ENCODE assay signal across 12 mouse cellular contexts in the genomic region with DNA sequence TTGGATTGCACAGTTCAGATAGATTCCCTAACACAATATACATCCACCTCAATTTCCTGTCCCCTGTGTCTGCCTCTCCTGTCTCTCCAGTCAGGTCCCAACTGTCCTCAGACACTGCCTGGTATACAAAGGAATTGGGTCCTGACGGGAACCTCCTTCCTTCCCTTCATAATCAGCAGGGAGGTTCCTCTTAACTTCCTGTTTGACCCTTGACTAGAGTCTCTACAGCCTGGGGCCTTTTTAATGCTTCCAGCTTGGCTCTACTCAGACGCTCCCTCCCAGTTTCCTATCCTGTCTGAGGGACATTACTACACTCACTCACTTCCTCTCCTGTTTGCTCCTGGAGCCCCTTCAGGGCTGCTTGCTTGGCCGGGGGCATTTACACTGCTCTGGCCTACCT. TPM values are rescaled to one million over a fixed set of nuclear protein-coding genes. Genes with fewer than 3 reads are reported as not detected.
DNase-seq lines count a peak whose midpoint lies in the region; ATAC-seq and TF ChIP-seq lines count a peak whose summit lies in the region.
"Had no signal": no experiment of that assay in that cellular context is flagged by ENCODE, and none has a peak within 500 bp of the region (broad histone marks: within the 10 kb centered on the region; RNA-seq: fewer than 3 reads in every experiment).

No protein-coding gene starts in this region.

- H3K4me1 ChIP-seq in kidney, embryonic 16.5 days (ENCODE audit: insufficient read depth, low read length), result peaks cover 50% of the 10 kb centered on the region
- H3K4me1 ChIP-seq in limb, embryonic 15.5 days, result peaks cover 41% of the 10 kb centered on the region
- peaks cover 81% of the 10 kb centered on the region for H3K4me1 ChIP-seq in olfactory bulb, adult 2 months (ENCODE audit: control insufficient read depth, insufficient read depth, low read length)

- no peak overlapping the region for H3K4me2 ChIP-seq in kidney, embryonic 16.5 days (replicated peaks; ENCODE audit: low read depth, low read length)
- no peak overlapping the region for H3K4me2 ChIP-seq in limb, embryonic 15.5 days
- H3K4me2 ChIP-seq: forebrain, embryonic 12.5 days; hindbrain, embryonic 15.5 days; midbrain, embryonic 13.5 days had no signal

- peak overlapping the region; percentile 41; the same call in 1 of the 2 replicates for H3K27ac ChIP-seq in kidney, embryonic 16.5 days (ENCODE audit: low read length)
- H3K27ac ChIP-seq in limb, embryonic 15.5 days, result peak overlapping the region; percentile 11; the same call in 1 of the 2 replicates
- H3K27ac ChIP-seq in olfactory bulb, adult 2 months (ENCODE audit: insufficient read depth, low read depth, low read length), result peak overlapping the region; percentile 44; the same call in 1 of the 2 replicates
- H3K27ac ChIP-seq: hindbrain, embryonic 15.5 days; midbrain, embryonic 13.5 days had no signal

- 38% methylated on average over 3 of the region's 3 CpGs for WGBS in kidney, embryonic 16.5 days
- 45% methylated on average over 3 of the region's 3 CpGs for WGBS in limb, embryonic 15.5 days
- WGBS in olfactory bulb, adult 2 months, result 69% methylated on average over 3 of the region's 3 CpGs

- H3K4me3 ChIP-seq in kidney, embryonic 16.5 days (ENCODE audit: low read length), result no peak overlapping the region
- H3K4me3 ChIP-seq in limb, embryonic 15.5 days, result no peak overlapping the region
- H3K4me3 ChIP-seq in olfactory bulb, adult 2 months (ENCODE audit: insufficient read depth, low read depth, low read length), result no peak overlapping the region
- H3K4me3 ChIP-seq: forebrain, embryonic 12.5 days; hindbrain, embryonic 15.5 days; midbrain, embryonic 13.5 days had no signal

- H3K9me3 ChIP-seq in kidney, embryonic 16.5 days (ENCODE audit: low read length), result no peaks in the 10 kb centered on the region
- no peaks in the 10 kb centered on the region for H3K9me3 ChIP-seq in limb, embryonic 15.5 days
- H3K9me3 ChIP-seq: forebrain, embryonic 12.5 days; hindbrain, embryonic 15.5 days; midbrain, embryonic 13.5 days had no signal

- no peak for DNase-seq in kidney, postnatal 10 days
- DNase-seq in adrenal gland, postnatal 25 days, result no peak
- no peak for DNase-seq in right cerebral cortex, postnatal 36 days (ENCODE audit: low spot score in 2 of 2)
- no peak for DNase-seq in layer of hippocampus, postnatal 36 days
- DNase-seq: adrenal gland, postnatal 10 days had no signal

- no peaks in the 10 kb centered on the region for H3K27me3 ChIP-seq in kidney, embryonic 16.5 days (ENCODE audit: insufficient read depth, low read length)
- no peaks in the 10 kb centered on the region for H3K27me3 ChIP-seq in limb, embryonic 15.5 days
- H3K27me3 ChIP-seq: forebrain, embryonic 12.5 days; hindbrain, embryonic 15.5 days; midbrain, embryonic 13.5 days had no signal

- no peak for TF ChIP-seq CTCF in olfactory bulb, adult 2 months (IDR thresholded peaks at IDR 0.05; ENCODE audit: insufficient read depth, low read depth, low read length)

- no peaks in the 10 kb centered on the region for H3K36me3 ChIP-seq in kidney, embryonic 16.5 days (ENCODE audit: insufficient read depth, low read length)
- H3K36me3 ChIP-seq in limb, embryonic 15.5 days, result peaks cover 8% of the 10 kb centered on the region; the same call in 1 of the 2 replicates
- H3K36me3 ChIP-seq: forebrain, embryonic 12.5 days; hindbrain, embryonic 15.5 days had no signal

- H3K9ac ChIP-seq in kidney, embryonic 16.5 days (replicated peaks; ENCODE audit: low read length), result no peak overlapping the region; the same call in 1 of the 2 replicates
- no peak overlapping the region for H3K9ac ChIP-seq in limb, embryonic 15.5 days
- H3K9ac ChIP-seq: forebrain, embryonic 12.5 days; hindbrain, embryonic 15.5 days; midbrain, embryonic 13.5 days had no signal

- ATAC-seq in kidney, embryonic 16.5 days (ENCODE audit: low FRiP score, low TSS enrichment), result no peak
- ATAC-seq in granulocyte monocyte progenitor cell, adult 5-6 weeks (replicated peaks; ENCODE audit: poor library complexity, severe bottlenecking), result peak; percentile 60
- ATAC-seq in limb, embryonic 15.5 days (ENCODE audit: insufficient number of reproducible peaks, low FRiP score, low TSS enrichment, low read depth), result no peak
- ATAC-seq: midbrain, embryonic 13.5 days had no signal

- no peak for TF ChIP-seq POLR2A in olfactory bulb, adult 2 months (IDR thresholded peaks at IDR 0.05; ENCODE audit: insufficient read depth, low read depth, low read length)

RNA-seq across cellular contexts. Expression of gene Baiap2, which starts 12.9 kb away (rescaled TPM):
- polyA plus RNA-seq in kidney, embryonic 16.5 days (2015; fragmentation: Nextera tagmentation; extraction: Ambion mirVana), result 22.8 and 25.3 TPM in 2 replicates
- 8.0 and 10.6 TPM in 2 replicates for total RNA-seq in granulocyte monocyte progenitor cell, adult 5-6 weeks (2014; fragmentation: Nextera tagmentation)
- 5.9 and 23.5 TPM in 2 replicates for total RNA-seq in granulocyte monocyte progenitor cell, adult 5-6 weeks (2017)
- polyA plus RNA-seq in limb, embryonic 15.5 days (2015; fragmentation: Nextera tagmentation; extraction: Ambion mirVana), result 40.2 and 41.9 TPM in 2 replicates
- not detected in 2 replicates for polyA plus RNA-seq in olfactory bulb, adult 2 months (2012; ENCODE audit: insufficient read depth, insufficient read length, low replicate concordance, missing spikeins)
- 12.0 and 17.0 TPM in 2 replicates for total RNA-seq in adrenal gland, postnatal 25 days (2021)
- 100 to 1,000 TPM; 246 to 257 TPM for total RNA-seq in layer of hippocampus, postnatal 36 days (2021)

RNA-seq across cellular contexts. Expression of gene Chmp6, which starts 42.2 kb away (rescaled TPM):
- polyA plus RNA-seq in kidney, embryonic 16.5 days (2015; fragmentation: Nextera tagmentation; extraction: Ambion mirVana), result 110 and 114 TPM in 2 replicates
- 15.9 and 18.0 TPM in 2 replicates for total RNA-seq in granulocyte monocyte progenitor cell, adult 5-6 weeks (2014; fragmentation: Nextera tagmentation)
- total RNA-seq in granulocyte monocyte progenitor cell, adult 5-6 weeks (2017), result 60.8 and 73.0 TPM in 2 replicates
- 97.2 and 101 TPM in 2 replicates for polyA plus RNA-seq in limb, embryonic 15.5 days (2015; fragmentation: Nextera tagmentation; extraction: Ambion mirVana)
- not detected in 2 replicates for polyA plus RNA-seq in olfactory bulb, adult 2 months (2012; ENCODE audit: insufficient read depth, insufficient read length, low replicate concordance, missing spikeins)
- total RNA-seq in adrenal gland, postnatal 25 days (2021), result 33.9 and 43.4 TPM in 2 replicates
- 10 to 100 TPM; 33.3 to 38.4 TPM for total RNA-seq in layer of hippocampus, postnatal 36 days (2021)

Comparison
In these comparisons a context has a peak if more than half of its experiments do, and no peak if none do; other contexts are left out.
1. RNA of gene Baiap2, which starts 12.9 kb away (total RNA-seq): 246 to 257 TPM in layer of hippocampus, postnatal 36 days; 5.9 to 23.5 TPM in granulocyte monocyte progenitor cell, adult 5-6 weeks and 12.0 to 17.0 TPM in adrenal gland, postnatal 25 days; every median in the first group is over 10 times any median in the second.
2. Peak in every context shown above with its lines, with median percentiles within 50 percentile points of each other: H3K27ac ChIP-seq.